ENCODE assay signal across 12 mouse cellular contexts in genomic region chr13:47576516-47576915, GRCm38 (mm10).
A peak's percentile ranks its signal among the peaks of the same experiment; 100 is the strongest.
DNase-seq lines count a peak whose midpoint lies in the region; ATAC-seq and TF ChIP-seq lines count a peak whose summit lies in the region.
"Had no signal": no experiment of that assay in that cellular context is flagged by ENCODE, and none has a peak within 500 bp of the region (broad histone marks: within the 10 kb centered on the region; RNA-seq: fewer than 3 reads in every experiment).

No protein-coding gene starts in this region.

- intact Hi-C loops in heart, adult 2 months (cut with DNase I) = no loop called here

- H3K36me3 ChIP-seq in heart, adult 2 months (ENCODE audit: control insufficient read depth, insufficient read depth, low read length) = no peaks in the 10 kb centered on the region
- no peaks in the 10 kb centered on the region for H3K36me3 ChIP-seq in lung, embryonic 14.5 days (ENCODE audit: insufficient read depth)
- H3K36me3 ChIP-seq: forebrain, embryonic 12.5 days; heart, embryonic 15.5 days had no signal

- no peaks in the 10 kb centered on the region for H3K27me3 ChIP-seq in heart, adult 2 months (ENCODE audit: control insufficient read depth, insufficient read depth, low read length)
- no peaks in the 10 kb centered on the region for H3K27me3 ChIP-seq in lung, embryonic 14.5 days (ENCODE audit: insufficient read depth, low read length)
- H3K27me3 ChIP-seq: forebrain, embryonic 12.5 days; heart, embryonic 15.5 days had no signal

- H3K9ac ChIP-seq in heart, adult 2 months (ENCODE audit: low read depth, low read length) = no peak overlapping the region
- H3K9ac ChIP-seq in lung, embryonic 14.5 days = no peak overlapping the region
- H3K9ac ChIP-seq: forebrain, embryonic 12.5 days; heart, embryonic 15.5 days had no signal

- TF ChIP-seq EP300 in heart, adult 2 months (IDR thresholded peaks at IDR 0.05; ENCODE audit: insufficient read depth, low read depth, low read length) = no peak

- TF ChIP-seq CTCF in heart, adult 2 months (IDR thresholded peaks at IDR 0.05) = peak; percentile 44
- peak; percentile 61 for TF ChIP-seq CTCF in lung, embryonic 14.5 days (IDR thresholded peaks at IDR 0.05; ENCODE audit: low read depth)
- TF ChIP-seq CTCF in brain, embryonic 14.5 days (IDR thresholded peaks at IDR 0.05; ENCODE audit: borderline replicate concordance, extremely low read depth, insufficient read depth, insufficient read length) = peak; percentile 44; the same call in 1 of the 2 replicates

- DNase-seq in heart, adult 2 months = no peak
- DNase-seq in heart, adult 9 months (ENCODE audit: low spot score in 2 of 2) = no peak
- DNase-seq in lung, embryonic 14.5 days = peak; percentile 25
- DNase-seq in lung, postnatal 25 days (ENCODE audit: low spot score) = no peak
- no peak for DNase-seq in brain, embryonic 14.5 days (ENCODE audit: low read depth)
- DNase-seq in retina, embryonic 14.5 days (ENCODE audit: low spot score) = peak; percentile 5
- DNase-seq in urinary bladder, adult 18-20 months (ENCODE audit: low spot score in 2 of 2) = no peak
- no peak for DNase-seq in urinary bladder, postnatal 25 days (ENCODE audit: low spot score)
- DNase-seq: cerebellum, adult 11 months; layer of hippocampus, postnatal 36 days had no signal

- no peaks in the 10 kb centered on the region for H3K4me1 ChIP-seq in heart, adult 2 months (ENCODE audit: control insufficient read depth, insufficient read depth, low read length)
- H3K4me1 ChIP-seq in lung, embryonic 14.5 days (ENCODE audit: insufficient read depth) = no peaks in the 10 kb centered on the region
- H3K4me1 ChIP-seq: forebrain, embryonic 12.5 days; heart, embryonic 15.5 days had no signal

- H3K27ac ChIP-seq in heart, adult 2 months = no peak overlapping the region
- no peak overlapping the region for H3K27ac ChIP-seq in lung, embryonic 14.5 days (ENCODE audit: low read depth)
- H3K27ac ChIP-seq: forebrain, embryonic 12.5 days; heart, embryonic 15.5 days had no signal

- WGBS in heart, adult 2 months = 70% methylated on average over 3 of the region's 3 CpGs
- 67% methylated on average over 3 of the region's 3 CpGs for WGBS in lung, embryonic 14.5 days

- no peaks in the 10 kb centered on the region for H3K79me2 ChIP-seq in heart, adult 2 months (replicated peaks; ENCODE audit: control insufficient read depth, insufficient read depth, low read length)

- no peak for ATAC-seq in lung, embryonic 14.5 days (ENCODE audit: insufficient read depth)

- H3K4me2 ChIP-seq in lung, embryonic 14.5 days = no peak overlapping the region
- H3K4me2 ChIP-seq: forebrain, embryonic 12.5 days; heart, embryonic 15.5 days had no signal

- no peak overlapping the region for H3K4me3 ChIP-seq in heart, adult 2 months
- H3K4me3 ChIP-seq in lung, embryonic 14.5 days (ENCODE audit: low read depth, low read length) = no peak overlapping the region
- H3K4me3 ChIP-seq: forebrain, embryonic 12.5 days; heart, embryonic 15.5 days had no signal

- H3K9me3 ChIP-seq in lung, embryonic 14.5 days (ENCODE audit: low read depth, low read length) = no peaks in the 10 kb centered on the region
- H3K9me3 ChIP-seq: forebrain, embryonic 12.5 days; heart, embryonic 15.5 days had no signal

- TF ChIP-seq POLR2A in heart, adult 2 months (IDR thresholded peaks at IDR 0.05; ENCODE audit: insufficient read depth, low read depth, low read length) = no peak
- TF ChIP-seq POLR2A in brain, embryonic 14.5 days (IDR thresholded peaks at IDR 0.05; ENCODE audit: borderline replicate concordance, extremely low read depth, insufficient read depth, insufficient read length, poor library complexity, severe bottlenecking) = no peak

Comparison
In these comparisons a context has a peak if more than half of its experiments do, and no peak if none do; other contexts are left out.
1. DNase-seq: peak in lung, embryonic 14.5 days (single experiment) and retina, embryonic 14.5 days (single experiment); none in heart, adult 2 months (0 of 2), heart, adult 9 months (0 of 2), lung, postnatal 25 days (single experiment), brain, embryonic 14.5 days (single experiment), urinary bladder, adult 18-20 months (0 of 2) and urinary bladder, postnatal 25 days (single experiment).
2. Peak in every context shown above with its lines, with median percentiles within 50 percentile points of each other: CTCF ChIP-seq.